Mouse (Mus musculus) midbrain, embryonic 11.5 days (tissue): Measurements from ENCODE around the gene Dhrs3. TPM values are rescaled to one million over a fixed set of nuclear protein-coding genes. Genes with fewer than 3 reads are reported as not detected.

Experiments
- ATAC-seq: fragments of 200-750 bp; cut with Nextera tagmentation; 2 replicates; pipeline ENCODE4 v1.8.0; 2017; ENCODE audit warnings: moderate TSS enrichment, moderate library complexity; ENCODE audit not compliant: low FRiP score
- DNase-seq: peaks from one replicate; pipeline ENCODE4 v3.0.0; 2015; ENCODE audit warnings: low spot score; ENCODE audit errors: missing footprints
- H3K27ac ChIP-seq: fragments of 300-500 bp; sonication (generic); 2 replicates; pipeline ENCODE4 v1.5.1; 2014; ENCODE audit warnings: low read depth, low read length
- H3K27me3 ChIP-seq: fragments of 300-500 bp; sonication (generic); 2 replicates; pipeline ENCODE4 v1.6.1; 2014; ENCODE audit warnings: mild to moderate bottlenecking, low read length, moderate library complexity, mixed read lengths; ENCODE audit not compliant: control insufficient read depth, insufficient read depth
- H3K36me3 ChIP-seq: fragments of 300-500 bp; sonication (generic); 2 replicates; pipeline ENCODE4 v1.6.1; 2014; ENCODE audit warnings: mild to moderate bottlenecking, low read length, moderate library complexity, mixed read lengths; ENCODE audit not compliant: control insufficient read depth, insufficient read depth
- H3K4me1 ChIP-seq: fragments of 300-500 bp; sonication (generic); 2 replicates; pipeline ENCODE4 v1.6.1; 2014; ENCODE audit warnings: low read length; ENCODE audit not compliant: control insufficient read depth, insufficient read depth
- H3K4me2 ChIP-seq: fragments of 300-500 bp; sonication (generic); 2 replicates; pipeline ENCODE4 v1.6.1; 2014; ENCODE audit warnings: mild to moderate bottlenecking, moderate library complexity
- H3K4me3 ChIP-seq: fragments of 300-500 bp; sonication (generic); 2 replicates; pipeline ENCODE4 v1.5.1; 2014; ENCODE audit warnings: low read depth, low read length
- H3K9ac ChIP-seq: fragments of 300-500 bp; sonication (generic); 2 replicates; pipeline ENCODE4 v1.6.1; 2014; ENCODE audit warnings: low read length
- H3K9me3 ChIP-seq: fragments of 300-500 bp; sonication (generic); 2 replicates; pipeline ENCODE4 v1.6.1; 2016; ENCODE audit warnings: low read length; ENCODE audit not compliant: control insufficient read depth
- WGBS: fragments of 180-500 bp; shearing (Covaris S2); extraction: QIAGEN DNeasy Blood & Tissue Kit; methylation state at CpG from one replicate; pipeline ENCODE4 v1.1.7; 2014; 5-methylcytosine and 5-hydroxymethylcytosine counted together
- polyA plus RNA-seq: library from polyadenylated mRNA; unstranded; fragments of >200 nt; fragmentation: Nextera tagmentation; extraction: Ambion mirVana; gene quantifications from 2 replicates; pipeline ENCODE4 v1.2.1, GENCODE M21; 2014

The Dhrs3 gene
- polyA plus RNA-seq, 1 experiment from 2014 or later = 5.9 TPM

DNA sequence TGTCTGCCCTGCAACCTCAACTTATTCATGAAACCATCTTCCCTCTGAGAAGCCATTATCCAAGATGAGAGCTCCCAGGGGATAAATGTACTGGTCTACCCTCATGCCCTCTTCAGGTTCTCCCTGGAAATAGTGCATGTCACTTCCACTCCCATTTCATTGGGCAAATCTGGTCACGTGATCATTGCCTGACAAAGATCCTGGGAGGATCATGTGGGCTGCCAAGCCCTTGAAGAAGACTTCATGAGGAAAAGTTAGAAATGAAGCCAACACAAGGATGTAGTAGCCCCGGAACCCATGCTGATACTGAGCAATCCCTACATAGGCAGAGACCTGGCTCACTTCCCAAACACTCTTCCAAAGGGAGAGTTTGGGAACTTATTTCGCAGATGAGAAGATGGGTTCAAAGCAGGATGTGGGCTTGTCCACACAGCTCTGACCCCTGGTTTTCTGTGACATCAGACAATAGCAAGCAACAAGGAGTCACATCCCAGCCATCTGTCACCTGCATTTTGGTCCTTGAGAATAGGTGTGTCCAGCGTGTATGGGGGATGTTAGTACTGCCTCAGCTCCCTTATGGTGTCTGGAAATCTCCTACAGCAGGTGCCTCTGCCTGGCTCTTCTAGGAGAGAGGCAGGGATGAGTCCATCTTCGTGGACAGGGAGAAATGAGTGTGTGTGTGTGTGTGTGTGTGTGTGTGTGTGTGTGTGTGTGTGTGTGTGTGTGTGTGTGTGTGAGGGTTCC is 36.2 kb downstream of the Dhrs3 start:
- no peak overlapping the region for H3K4me3 ChIP-seq
- no peaks in the 10 kb centered on the region for H3K36me3 ChIP-seq
- no peak overlapping the region for H3K27ac ChIP-seq
- H3K9ac ChIP-seq = no peak overlapping the region
- no peak overlapping the region for H3K4me2 ChIP-seq
- no peaks in the 10 kb centered on the region for H3K9me3 ChIP-seq
- no peak for DNase-seq
- no peaks in the 10 kb centered on the region for H3K27me3 ChIP-seq
- H3K4me1 ChIP-seq = no peaks in the 10 kb centered on the region
- 84% methylated on average over 5 of the region's 5 CpGs for WGBS
- no peak for ATAC-seq

DNA sequence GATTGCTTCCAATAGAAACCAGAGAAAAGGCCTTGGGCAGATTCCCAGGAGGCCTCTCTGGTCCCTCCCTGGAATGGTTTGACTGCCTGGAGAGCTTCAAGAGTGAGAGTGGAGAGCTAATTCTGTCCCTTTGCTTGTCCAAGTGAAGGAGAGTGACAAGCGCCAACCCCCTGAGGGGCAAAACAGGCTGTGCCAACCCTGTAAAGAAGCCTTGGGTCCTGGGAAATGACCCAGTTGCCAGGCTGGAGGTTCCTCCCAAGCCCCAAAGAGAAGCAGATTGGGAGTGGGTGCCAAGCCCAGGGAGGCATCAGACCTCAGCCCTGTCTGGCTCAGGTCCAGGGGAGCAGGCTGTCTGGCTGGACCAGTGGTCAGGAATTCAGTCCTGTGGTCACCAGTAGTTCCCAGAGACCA is 37.2 kb downstream of the Dhrs3 start:
- Histone ChIP-seq H3K4me3 (no peak overlapping the region), H3K36me3 (no peaks in the 10 kb centered on the region), H3K9me3 (no peaks in the 10 kb centered on the region), H3K4me2 (no peak overlapping the region), H3K27me3 (no peaks in the 10 kb centered on the region), H3K4me1 (no peaks in the 10 kb centered on the region), H3K27ac (no peak overlapping the region), H3K9ac (no peak overlapping the region)
- DNase-seq (no peak), ATAC-seq (no peak)
- WGBS = 91% methylated on average over 1 of the region's 1 CpGs

DNA sequence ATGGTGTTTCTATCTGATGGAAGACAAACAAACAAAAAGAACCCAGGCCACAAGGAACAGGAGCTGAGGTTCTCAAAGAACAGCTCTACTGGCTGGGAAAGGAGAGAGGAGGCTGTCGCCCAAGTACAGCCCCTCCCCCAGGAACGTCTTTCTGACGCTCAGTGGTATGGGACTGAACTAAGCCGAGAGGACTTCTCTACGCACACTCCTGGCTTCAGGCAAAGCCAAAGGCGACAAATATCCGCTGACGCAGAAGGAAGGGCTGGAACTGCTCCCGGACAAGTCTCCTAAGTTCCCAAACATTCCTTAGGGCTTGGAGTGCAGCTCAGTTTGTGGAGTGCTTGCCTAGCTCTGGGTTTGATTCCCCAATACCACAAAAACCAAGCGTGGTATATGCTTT is 37.7 kb downstream of the Dhrs3 start:
- Histone ChIP-seq H3K27me3 (no peaks in the 10 kb centered on the region), H3K36me3 (no peaks in the 10 kb centered on the region), H3K9ac (no peak overlapping the region), H3K4me3 (no peak overlapping the region), H3K4me2 (no peak overlapping the region), H3K27ac (no peak overlapping the region), H3K4me1 (no peaks in the 10 kb centered on the region), H3K9me3 (no peaks in the 10 kb centered on the region)
- DNase-seq = no peak
- ATAC-seq = no peak
- WGBS = 45% methylated on average over 10 of the region's 10 CpGs

DNA sequence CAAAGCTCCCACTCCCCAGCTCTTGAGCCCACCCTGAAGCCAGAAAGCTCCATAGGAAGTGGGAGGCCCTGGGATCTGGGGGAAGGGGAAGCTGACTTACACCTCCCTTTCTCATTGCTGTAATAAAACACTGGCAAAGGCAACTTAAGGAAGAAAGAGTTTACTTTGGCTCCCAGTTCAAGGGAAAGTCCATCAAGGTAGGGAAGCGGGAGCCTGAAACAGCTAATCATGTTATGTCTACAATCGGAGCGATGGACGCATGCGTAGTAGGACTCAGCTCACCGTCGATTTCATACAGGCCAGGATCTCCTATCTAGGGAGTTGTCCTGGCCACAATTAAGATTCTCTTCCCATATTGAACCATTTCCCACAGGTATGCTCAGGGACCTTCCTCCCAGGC is 38.5 kb downstream of the Dhrs3 start:
- Histone ChIP-seq H3K4me1 (no peaks in the 10 kb centered on the region), H3K9ac (no peak overlapping the region), H3K27ac (no peak overlapping the region), H3K4me3 (no peak overlapping the region), H3K9me3 (no peaks in the 10 kb centered on the region), H3K4me2 (no peak overlapping the region), H3K27me3 (no peaks in the 10 kb centered on the region), H3K36me3 (no peaks in the 10 kb centered on the region)
- no peak for ATAC-seq
- 94% methylated on average over 7 of the region's 7 CpGs for WGBS
- DNase-seq = no peak

DNA sequence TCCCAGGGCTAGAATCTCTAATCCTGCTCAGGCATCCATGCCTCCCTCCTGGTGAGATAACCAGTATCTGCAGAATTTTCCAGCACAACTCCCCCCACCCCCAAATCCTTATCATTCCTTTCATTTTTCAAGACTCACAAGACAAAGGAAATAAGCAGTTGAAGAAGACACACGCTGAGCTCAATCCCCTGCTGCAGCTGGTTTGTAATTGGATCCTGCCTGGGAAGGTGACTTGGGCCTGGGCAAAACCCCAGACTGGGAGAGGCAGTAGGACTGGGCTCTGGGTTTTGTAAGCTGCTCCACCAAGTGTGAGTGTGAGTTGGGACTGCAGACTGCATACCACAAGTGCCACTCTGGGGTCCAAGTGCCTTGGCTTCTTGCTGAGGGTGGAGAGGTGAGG is 41.9 kb downstream of the Dhrs3 start:
- H3K4me3 ChIP-seq = no peak overlapping the region
- H3K9ac ChIP-seq = no peak overlapping the region
- ATAC-seq (no peak), DNase-seq (no peak)
- H3K27ac ChIP-seq = no peak overlapping the region
- H3K36me3 ChIP-seq = no peaks in the 10 kb centered on the region
- H3K9me3 ChIP-seq = no peaks in the 10 kb centered on the region
- no peak overlapping the region for H3K4me2 ChIP-seq
- H3K27me3 ChIP-seq = no peaks in the 10 kb centered on the region
- WGBS = 12% methylated on average over 1 of the region's 1 CpGs
- no peaks in the 10 kb centered on the region for H3K4me1 ChIP-seq

DNA sequence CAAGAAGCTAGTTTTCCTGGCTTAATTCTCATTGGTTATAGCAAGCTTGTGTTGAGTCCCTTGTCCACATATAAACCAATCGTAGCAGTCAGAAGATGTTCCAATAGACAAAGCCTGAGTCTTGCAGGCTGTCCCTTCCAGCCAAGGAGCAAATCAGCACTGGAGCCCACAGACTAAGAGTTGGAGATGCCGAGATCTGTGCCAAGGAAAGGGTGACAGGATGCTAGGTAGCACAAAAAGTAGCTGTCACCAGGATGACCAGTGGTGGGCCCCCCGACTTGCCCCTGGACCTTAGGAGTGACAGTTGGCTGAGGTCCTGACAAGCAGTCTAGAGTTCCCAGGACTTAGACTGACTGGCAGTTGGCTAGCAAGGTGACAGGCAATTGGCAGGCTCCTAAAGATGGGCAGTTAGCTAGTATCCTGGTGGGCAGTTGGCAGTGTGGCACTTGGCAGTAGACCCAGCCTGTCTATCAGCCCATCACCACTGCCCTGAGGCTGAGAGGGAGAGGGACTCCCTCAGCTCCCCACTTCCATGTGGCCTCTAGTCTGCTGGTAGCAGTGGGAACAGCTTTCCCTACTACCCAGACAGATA is 44.0 kb downstream of the Dhrs3 start:
- H3K9ac ChIP-seq = no peak overlapping the region
- H3K27ac ChIP-seq = no peak overlapping the region
- DNase-seq (no peak), ATAC-seq (no peak)
- H3K4me1 ChIP-seq = no peaks in the 10 kb centered on the region
- no peak overlapping the region for H3K4me2 ChIP-seq
- no peaks in the 10 kb centered on the region for H3K9me3 ChIP-seq
- WGBS = 82% methylated on average over 3 of the region's 3 CpGs
- no peaks in the 10 kb centered on the region for H3K27me3 ChIP-seq
- no peaks in the 10 kb centered on the region for H3K36me3 ChIP-seq
- no peak overlapping the region for H3K4me3 ChIP-seq

DNA sequence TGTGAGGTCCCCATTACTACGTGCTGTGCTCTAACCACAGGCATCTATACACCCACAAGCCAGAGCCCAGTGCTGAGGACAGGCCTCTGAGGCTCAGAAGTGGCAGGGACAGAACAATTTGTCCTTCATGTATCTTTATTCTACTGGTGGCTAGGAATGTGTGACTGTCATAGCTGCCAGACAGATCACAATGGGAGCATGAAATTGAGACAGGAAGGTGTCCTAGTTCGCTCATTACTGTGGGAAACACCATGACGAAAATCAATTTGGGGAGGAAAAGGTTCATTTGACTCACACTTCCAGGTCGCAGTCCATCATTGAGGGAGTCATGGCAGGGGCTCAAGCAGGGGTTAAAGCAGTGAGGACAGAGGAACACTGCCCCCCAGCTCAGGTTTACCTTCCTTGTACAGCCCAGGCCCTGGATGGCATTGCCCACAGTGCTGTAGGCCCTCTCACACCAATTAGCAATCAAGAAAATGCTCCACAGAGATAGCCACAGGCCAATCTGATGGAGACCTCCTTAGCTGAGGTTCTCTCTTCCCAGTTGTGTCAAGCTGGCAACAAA is 47.3 kb downstream of the Dhrs3 start:
- DNase-seq (no peak), ATAC-seq (no peak)
- H3K4me3 ChIP-seq = no peak overlapping the region
- no peak overlapping the region for H3K27ac ChIP-seq
- H3K4me2 ChIP-seq = no peak overlapping the region
- 79% methylated on average over 4 of the region's 4 CpGs for WGBS
- no peaks in the 10 kb centered on the region for H3K9me3 ChIP-seq
- H3K36me3 ChIP-seq = no peaks in the 10 kb centered on the region
- no peaks in the 10 kb centered on the region for H3K27me3 ChIP-seq
- H3K9ac ChIP-seq = no peak overlapping the region
- no peaks in the 10 kb centered on the region for H3K4me1 ChIP-seq

DNA sequence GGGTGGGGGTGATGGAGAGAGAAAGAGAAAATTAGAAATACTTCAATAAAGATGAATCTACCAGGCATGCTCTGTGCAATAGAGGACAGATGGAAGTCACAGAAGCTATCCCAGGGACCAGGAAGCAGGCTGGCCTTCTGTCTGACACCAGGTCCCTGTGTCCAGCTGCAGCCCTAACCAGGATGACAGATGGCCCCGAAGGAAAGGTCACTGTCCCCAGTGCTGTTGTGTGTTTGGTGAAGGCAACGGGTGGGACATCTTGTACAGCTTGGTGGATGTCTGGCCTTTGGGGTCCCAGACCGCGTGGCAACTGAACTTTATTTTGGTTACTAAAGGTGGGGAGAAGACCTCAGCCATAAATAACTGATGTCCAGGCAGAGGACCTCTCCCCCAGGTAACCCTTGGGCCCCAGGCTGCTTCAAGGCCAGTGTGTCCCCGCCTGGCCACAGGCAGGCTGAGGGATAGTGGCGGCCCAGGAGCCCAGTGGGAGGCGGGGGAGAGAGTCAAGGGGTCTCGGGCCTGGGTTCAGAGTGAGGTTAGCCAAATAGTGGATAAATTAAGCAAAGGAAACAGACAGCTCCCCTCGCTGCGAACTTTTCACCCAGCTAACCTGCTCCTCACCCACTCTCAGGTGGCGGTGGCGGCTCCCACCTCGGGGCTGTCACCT is 48.3 kb downstream of the Dhrs3 start:
- Histone ChIP-seq H3K9me3 (no peaks in the 10 kb centered on the region), H3K27me3 (no peaks in the 10 kb centered on the region), H3K4me2 (no peak overlapping the region), H3K27ac (no peak overlapping the region), H3K36me3 (no peaks in the 10 kb centered on the region), H3K4me1 (no peaks in the 10 kb centered on the region), H3K9ac (no peak overlapping the region), H3K4me3 (no peak overlapping the region)
- no peak for ATAC-seq
- WGBS = 75% methylated on average over 13 of the region's 13 CpGs
- DNase-seq = no peak

DNA sequence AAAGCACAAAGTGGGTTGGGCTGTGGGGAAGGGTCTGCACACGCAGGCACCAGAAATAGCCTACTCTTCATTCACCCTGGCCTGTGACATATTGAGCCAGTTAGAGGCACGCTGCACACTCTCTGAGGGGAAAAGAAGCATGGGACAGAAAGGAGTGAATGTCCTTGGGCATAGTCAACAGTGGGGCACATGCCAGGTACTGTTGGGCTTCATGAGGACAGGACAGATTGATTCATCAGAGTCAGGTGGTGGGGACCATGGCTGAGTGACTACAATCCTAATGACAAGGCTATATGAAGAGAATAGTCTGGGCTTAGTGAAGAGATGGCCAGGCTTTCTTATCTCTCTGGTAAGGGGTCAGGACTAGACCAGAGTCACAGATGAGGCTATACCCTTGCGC is 49.8 kb downstream of the Dhrs3 start:
- Histone ChIP-seq H3K27me3 (no peaks in the 10 kb centered on the region), H3K9ac (no peak overlapping the region), H3K4me1 (no peaks in the 10 kb centered on the region), H3K4me2 (no peak overlapping the region), H3K36me3 (no peaks in the 10 kb centered on the region), H3K27ac (no peak overlapping the region), H3K9me3 (no peaks in the 10 kb centered on the region), H3K4me3 (no peak overlapping the region)
- DNase-seq (no peak), ATAC-seq (no peak)
- WGBS = 95% methylated on average over 3 of the region's 3 CpGs
